Comparison of ENCODE assay signal across 31 mouse cellular contexts in the genomic region with DNA sequence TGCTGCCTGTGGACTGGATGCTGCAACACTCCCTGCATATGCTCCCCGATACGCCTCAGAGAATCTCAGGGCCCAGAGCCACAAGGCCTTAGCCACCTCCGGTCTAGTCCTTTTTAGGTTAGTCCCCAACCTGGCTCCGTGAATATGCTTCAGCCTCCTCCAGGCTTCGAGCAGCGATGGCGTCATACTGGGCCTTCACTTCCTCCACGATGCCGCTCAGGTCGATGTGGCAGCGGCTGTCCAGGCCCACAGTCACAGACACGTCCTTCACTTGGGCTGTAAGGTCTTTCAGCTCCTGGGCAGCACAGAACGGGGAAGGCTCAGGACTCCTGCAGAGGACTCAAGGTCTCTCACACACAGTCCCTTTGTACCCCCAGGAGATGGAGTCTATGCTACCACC. TPM values are rescaled to one million over a fixed set of nuclear protein-coding genes. Genes with fewer than 3 reads are reported as not detected.
DNase-seq lines count a peak whose midpoint lies in the region; ATAC-seq lines count a peak whose summit lies in the region.
"Had no signal": no experiment of that assay in that cellular context is flagged by ENCODE, and none has a peak within 500 bp of the region (broad histone marks: within the 10 kb centered on the region; RNA-seq: fewer than 3 reads in every experiment).

No protein-coding gene starts in this region.

- H3K9ac ChIP-seq in heart, embryonic 12.5 days, result no peak overlapping the region
- no peak overlapping the region for H3K9ac ChIP-seq in midbrain, embryonic 11.5 days (ENCODE audit: low read length)
- H3K9ac ChIP-seq in midbrain, embryonic 13.5 days (replicated peaks), result no peak overlapping the region
- H3K9ac ChIP-seq: embryonic facial prominence, embryonic 12.5 days; embryonic facial prominence, embryonic 15.5 days; forebrain, postnatal 0 days; hindbrain, embryonic 12.5 days; hindbrain, embryonic 15.5 days had no signal

- no peaks in the 10 kb centered on the region for H3K36me3 ChIP-seq in heart, embryonic 10.5 days
- no peaks in the 10 kb centered on the region for H3K36me3 ChIP-seq in heart, embryonic 12.5 days
- no peaks in the 10 kb centered on the region for H3K36me3 ChIP-seq in midbrain, embryonic 11.5 days (ENCODE audit: control insufficient read depth, insufficient read depth, low read length)
- H3K36me3 ChIP-seq in midbrain, embryonic 13.5 days, result no peaks in the 10 kb centered on the region
- H3K36me3 ChIP-seq in limb, embryonic 10.5 days, result no peaks in the 10 kb centered on the region
- H3K36me3 ChIP-seq: embryonic facial prominence, embryonic 12.5 days; embryonic facial prominence, embryonic 15.5 days; G1E; hindbrain, embryonic 12.5 days; hindbrain, embryonic 15.5 days had no signal

- no peak for DNase-seq in heart, embryonic 10.5 days (ENCODE audit: low spot score)
- DNase-seq in midbrain, embryonic 11.5 days (ENCODE audit: low spot score, missing footprints), result peak; percentile 2
- DNase-seq in limb, embryonic 10.5 days (ENCODE audit: low spot score), result no peak
- DNase-seq in embryo, embryonic 9.5 days (ENCODE audit: extremely low spot score), result no peak
- no peak for DNase-seq in right cerebral cortex, postnatal 10 days (ENCODE audit: low spot score in 2 of 2)
- DNase-seq: adrenal gland, postnatal 10 days; adrenal gland, postnatal 36 days; B cell, adult 2 months; cerebellum, adult 18-20 months; cerebellum, adult 9-10 months; cerebellum, postnatal 14 days; forebrain, postnatal 0 days; gastrocnemius, adult 2 months; gastrocnemius, postnatal 25 days; heart, adult 2 months; heart, postnatal 14 days had no signal

- 62% methylated on average over 13 of the region's 13 CpGs for WGBS in heart, embryonic 10.5 days
- 67% methylated on average over 13 of the region's 13 CpGs for WGBS in heart, embryonic 12.5 days
- 73% methylated on average over 13 of the region's 13 CpGs for WGBS in midbrain, embryonic 11.5 days
- WGBS in midbrain, embryonic 13.5 days, result 73% methylated on average over 13 of the region's 13 CpGs
- 78% methylated on average over 13 of the region's 13 CpGs for WGBS in limb, embryonic 10.5 days

- no peak for ATAC-seq in heart, embryonic 12.5 days (ENCODE audit: insufficient number of reproducible peaks, low FRiP score)
- ATAC-seq in midbrain, embryonic 11.5 days (ENCODE audit: low FRiP score), result no peak
- no peak for ATAC-seq in midbrain, embryonic 13.5 days
- peak; percentile 35 for ATAC-seq in neutrophil, adult 5-6 weeks (ENCODE audit: extremely low read depth, insufficient number of reproducible peaks, low FRiP score, poor library complexity, severe bottlenecking)
- ATAC-seq: forebrain, embryonic 14.5 days; forebrain, postnatal 0 days; Patski had no signal

- H3K27ac ChIP-seq in heart, embryonic 10.5 days, result 0 out of 2 replicates have a peak overlapping the region, but pooled peaks have one; percentile 42
- H3K27ac ChIP-seq in heart, embryonic 12.5 days (ENCODE audit: poor library complexity, severe bottlenecking), result no peak overlapping the region
- H3K27ac ChIP-seq in midbrain, embryonic 11.5 days (ENCODE audit: low read depth, low read length), result no peak overlapping the region
- no peak overlapping the region for H3K27ac ChIP-seq in midbrain, embryonic 13.5 days
- H3K27ac ChIP-seq in limb, embryonic 10.5 days, result peak overlapping the region; percentile 47; the same call in 1 of the 2 replicates
- H3K27ac ChIP-seq: embryonic facial prominence, embryonic 15.5 days; gastrocnemius, adult 2 months; heart, adult 2 months; hindbrain, embryonic 12.5 days; hindbrain, embryonic 15.5 days had no signal

- H3K4me2 ChIP-seq in heart, embryonic 12.5 days, result no peak overlapping the region
- H3K4me2 ChIP-seq in midbrain, embryonic 11.5 days, result no peak overlapping the region
- H3K4me2 ChIP-seq in midbrain, embryonic 13.5 days (replicated peaks), result no peak overlapping the region
- H3K4me2 ChIP-seq: embryonic facial prominence, embryonic 12.5 days; embryonic facial prominence, embryonic 15.5 days; heart, embryonic 11.5 days; hindbrain, embryonic 12.5 days; hindbrain, embryonic 15.5 days had no signal

- H3K27me3 ChIP-seq in heart, embryonic 10.5 days (ENCODE audit: insufficient read depth, poor library complexity, severe bottlenecking), result peaks cover 50% of the 10 kb centered on the region
- H3K27me3 ChIP-seq in heart, embryonic 12.5 days (replicated peaks), result peaks cover 31% of the 10 kb centered on the region
- no peaks in the 10 kb centered on the region for H3K27me3 ChIP-seq in midbrain, embryonic 11.5 days (ENCODE audit: control insufficient read depth, insufficient read depth, low read length)
- H3K27me3 ChIP-seq in midbrain, embryonic 13.5 days, result no peaks in the 10 kb centered on the region
- peaks cover 30% of the 10 kb centered on the region for H3K27me3 ChIP-seq in limb, embryonic 10.5 days (ENCODE audit: low read depth, poor library complexity, severe bottlenecking)
- H3K27me3 ChIP-seq: embryonic facial prominence, embryonic 12.5 days; embryonic facial prominence, embryonic 15.5 days; hindbrain, embryonic 12.5 days; hindbrain, embryonic 15.5 days; Patski had no signal

- peaks cover 25% of the 10 kb centered on the region for H3K4me1 ChIP-seq in heart, embryonic 10.5 days
- H3K4me1 ChIP-seq in heart, embryonic 12.5 days (replicated peaks), result peaks cover 13% of the 10 kb centered on the region
- H3K4me1 ChIP-seq in midbrain, embryonic 11.5 days (ENCODE audit: control insufficient read depth, insufficient read depth, low read length), result no peaks in the 10 kb centered on the region
- no peaks in the 10 kb centered on the region for H3K4me1 ChIP-seq in midbrain, embryonic 13.5 days (replicated peaks)
- H3K4me1 ChIP-seq in limb, embryonic 10.5 days, result peaks cover 19% of the 10 kb centered on the region

- no peak overlapping the region for H3K4me3 ChIP-seq in heart, embryonic 10.5 days
- H3K4me3 ChIP-seq in heart, embryonic 12.5 days, result no peak overlapping the region
- H3K4me3 ChIP-seq in midbrain, embryonic 11.5 days (ENCODE audit: low read depth, low read length), result no peak overlapping the region
- no peak overlapping the region for H3K4me3 ChIP-seq in midbrain, embryonic 13.5 days (replicated peaks)
- H3K4me3 ChIP-seq in limb, embryonic 10.5 days, result no peak overlapping the region
- H3K4me3 ChIP-seq: embryonic facial prominence, embryonic 12.5 days; embryonic facial prominence, embryonic 15.5 days; gastrocnemius, adult 2 months; heart, adult 2 months; hindbrain, embryonic 12.5 days; hindbrain, embryonic 15.5 days had no signal

- no peaks in the 10 kb centered on the region for H3K9me3 ChIP-seq in heart, embryonic 10.5 days
- no peaks in the 10 kb centered on the region for H3K9me3 ChIP-seq in heart, embryonic 12.5 days (replicated peaks)
- H3K9me3 ChIP-seq in midbrain, embryonic 11.5 days (ENCODE audit: control insufficient read depth, low read length), result no peaks in the 10 kb centered on the region
- H3K9me3 ChIP-seq in midbrain, embryonic 13.5 days, result no peaks in the 10 kb centered on the region
- no peaks in the 10 kb centered on the region for H3K9me3 ChIP-seq in limb, embryonic 10.5 days (replicated peaks)
- H3K9me3 ChIP-seq: embryonic facial prominence, embryonic 12.5 days; embryonic facial prominence, embryonic 15.5 days; hindbrain, embryonic 12.5 days; hindbrain, embryonic 15.5 days had no signal

RNA-seq across cellular contexts. Expression of gene Krt80, which starts 17.9 kb away (rescaled TPM):
- 0.80 and 1.7 TPM in 2 replicates for polyA plus RNA-seq in heart, embryonic 10.5 days (2016; fragmentation: Nextera tagmentation; extraction: Ambion mirVana)
- polyA plus RNA-seq in heart, embryonic 12.5 days (2016; fragmentation: Nextera tagmentation; extraction: Ambion mirVana), result 7.0 and 7.5 TPM in 2 replicates
- not detected in 2 replicates for polyA plus RNA-seq in midbrain, embryonic 11.5 days (2014; fragmentation: Nextera tagmentation; extraction: Ambion mirVana)
- 0.05 and 0.09 TPM in 2 replicates for polyA plus RNA-seq in midbrain, embryonic 13.5 days (2015; fragmentation: Nextera tagmentation; extraction: Ambion mirVana)
- 0.09 and 0.23 TPM in 2 replicates for polyA plus RNA-seq in limb, embryonic 10.5 days (2016; fragmentation: Nextera tagmentation; extraction: Ambion mirVana)
- 31.7 and 34.7 TPM in 2 replicates for total RNA-seq in neutrophil, adult 5-6 weeks (2017)
- total RNA-seq: CH12.LX had no signal
- polyA plus RNA-seq: forebrain, embryonic 11.5 days; forebrain, embryonic 14.5 days; G1E had no signal

RNA-seq across cellular contexts. Expression of gene Krt7, which starts 58.8 kb away (rescaled TPM):
- polyA plus RNA-seq in heart, embryonic 10.5 days (2016; fragmentation: Nextera tagmentation; extraction: Ambion mirVana), result 26.7 and 31.9 TPM in 2 replicates
- 25.1 TPM in 2 replicates for polyA plus RNA-seq in heart, embryonic 12.5 days (2016; fragmentation: Nextera tagmentation; extraction: Ambion mirVana)
- polyA plus RNA-seq in midbrain, embryonic 11.5 days (2014; fragmentation: Nextera tagmentation; extraction: Ambion mirVana), result 4.2 and 7.2 TPM in 2 replicates
- polyA plus RNA-seq in midbrain, embryonic 13.5 days (2015; fragmentation: Nextera tagmentation; extraction: Ambion mirVana), result 0.05 and 0.32 TPM in 2 replicates
- polyA plus RNA-seq in limb, embryonic 10.5 days (2016; fragmentation: Nextera tagmentation; extraction: Ambion mirVana), result 14.2 and 16.9 TPM in 2 replicates
- 8.6 and 9.6 TPM in 2 replicates for total RNA-seq in neutrophil, adult 5-6 weeks (2017)
- total RNA-seq: gastrocnemius, adult 2 months; gastrocnemius, postnatal 25 days had no signal

RNA-seq across cellular contexts. Expression of gene 6030408B16Rik, which starts 59.0 kb away (rescaled TPM):
- polyA plus RNA-seq in heart, embryonic 10.5 days (2016; fragmentation: Nextera tagmentation; extraction: Ambion mirVana), result 0.49 and 1.8 TPM in 2 replicates
- polyA plus RNA-seq in heart, embryonic 12.5 days (2016; fragmentation: Nextera tagmentation; extraction: Ambion mirVana), result 0.73 and 0.83 TPM in 2 replicates
- 0.33 TPM in 1 of 2 replicates, not detected in the other for polyA plus RNA-seq in midbrain, embryonic 11.5 days (2014; fragmentation: Nextera tagmentation; extraction: Ambion mirVana)
- polyA plus RNA-seq in midbrain, embryonic 13.5 days (2015; fragmentation: Nextera tagmentation; extraction: Ambion mirVana), result 0.26 and 0.46 TPM in 2 replicates
- 1.8 and 4.1 TPM in 2 replicates for polyA plus RNA-seq in limb, embryonic 10.5 days (2016; fragmentation: Nextera tagmentation; extraction: Ambion mirVana)
- 0.70 and 0.98 TPM in 2 replicates for total RNA-seq in neutrophil, adult 5-6 weeks (2017)
- total RNA-seq: common myeloid progenitor, adult 5-6 weeks; G1E; hematopoietic stem cell, adult 5-6 weeks had no signal
- polyA plus RNA-seq: G1E; hindbrain, embryonic 15.5 days; Patski had no signal

Comparison
In these comparisons a context has a peak if more than half of its experiments do, and no peak if none do; other contexts are left out.
1. H3K27ac ChIP-seq: peak in heart, embryonic 10.5 days (single experiment) and limb, embryonic 10.5 days (single experiment); none in heart, embryonic 12.5 days (single experiment), midbrain, embryonic 11.5 days (single experiment) and midbrain, embryonic 13.5 days (single experiment).